Mouse (Mus musculus) neural tube, embryonic 13.5 days (tissue): ENCODE measurements around the gene Ankrd53. TPM values are rescaled to one million over a fixed set of nuclear protein-coding genes. Genes with fewer than 3 reads are reported as not detected.

ENCODE experiments used
- ATAC-seq: fragments of 200-750 bp; cut with Nextera tagmentation; 2 replicates; pipeline ENCODE4 v1.8.0; 2017; ENCODE audit warnings: low read depth, mild to moderate bottlenecking, moderate TSS enrichment, moderate library complexity
- H3K27ac ChIP-seq: fragments of 300-500 bp; sonication (generic); replicated peaks from 2 replicates; pipeline ENCODE4 v1.5.1; 2015; ENCODE audit warnings: moderate library complexity, mild to moderate bottlenecking, inconsistent platforms
- H3K27me3 ChIP-seq: fragments of 300-500 bp; sonication (generic); 2 replicates; pipeline ENCODE4 v1.6.1; 2015; ENCODE audit warnings: mild to moderate bottlenecking, inconsistent platforms
- H3K36me3 ChIP-seq: fragments of 300-500 bp; sonication (generic); 2 replicates; pipeline ENCODE4 v1.6.1; 2015; ENCODE audit warnings: mild to moderate bottlenecking, inconsistent platforms
- H3K4me1 ChIP-seq: fragments of 300-500 bp; sonication (generic); replicated peaks from 2 replicates; pipeline ENCODE4 v1.6.1; 2015; ENCODE audit warnings: inconsistent platforms
- H3K4me2 ChIP-seq: fragments of 300-500 bp; sonication (generic); 2 replicates; pipeline ENCODE4 v1.6.1; 2015; ENCODE audit warnings: inconsistent platforms, mild to moderate bottlenecking, moderate library complexity
- H3K4me3 ChIP-seq: fragments of 300-500 bp; sonication (generic); 2 replicates; pipeline ENCODE4 v1.5.1; 2015; ENCODE audit warnings: mild to moderate bottlenecking, inconsistent platforms
- H3K9ac ChIP-seq: fragments of 300-500 bp; sonication (generic); 2 replicates; pipeline ENCODE4 v1.6.1; 2015; ENCODE audit warnings: moderate library complexity, mild to moderate bottlenecking, inconsistent platforms
- H3K9me3 ChIP-seq: fragments of 300-500 bp; sonication (generic); 2 replicates; pipeline ENCODE4 v1.6.1; 2016; ENCODE audit warnings: inconsistent platforms
- WGBS: fragments of 180-500 bp; shearing (Covaris S2); methylation state at CpG from one replicate; pipeline ENCODE4 v1.1.7; 2015; 5-methylcytosine and 5-hydroxymethylcytosine counted together
- polyA plus RNA-seq: library from polyadenylated mRNA; unstranded; fragments of >200 nt; fragmentation: Nextera tagmentation; extraction: Ambion mirVana; gene quantifications from 2 replicates; pipeline ENCODE4 v1.2.1, GENCODE M21; 2015

Gene Ankrd53
- polyA plus RNA-seq, 1 experiment from 2014 or later, result not detected

GRCm38 (mm10) chr6:83738596-83738995 lies 23.8 kb upstream of the Ankrd53 start:
- no peak for ATAC-seq
- no peak overlapping the region for H3K9ac ChIP-seq
- H3K36me3 ChIP-seq, result no peaks in the 10 kb centered on the region
- no peak overlapping the region for H3K27ac ChIP-seq
- H3K4me2 ChIP-seq, result no peak overlapping the region
- no peaks in the 10 kb centered on the region for H3K4me1 ChIP-seq
- WGBS, result 77% methylated on average over 6 of the region's 6 CpGs
- peaks cover 18% of the 10 kb centered on the region for H3K27me3 ChIP-seq
- no peak overlapping the region for H3K4me3 ChIP-seq
- peaks cover 14% of the 10 kb centered on the region; the same call in 1 of the 2 replicates for H3K9me3 ChIP-seq

- Histone ChIP-seq H3K27ac (no peak within 1 kb of the TSS), H3K4me1 (no peaks in the 10 kb centered on the region), H3K9me3 (0 out of 2 replicates have a peak, but pooled peaks cover 5% of the 10 kb centered on the region), H3K36me3 (no peaks in the 10 kb centered on the region), H3K27me3 (peaks cover 11% of the 10 kb centered on the region; the same call in 1 of the 2 replicates), H3K4me3 (no peak within 1 kb of the TSS), H3K9ac (no peak within 1 kb of the TSS), H3K4me2 (no peak within 1 kb of the TSS)
- 63% methylated on average over 5 of the region's 5 CpGs for WGBS
- ATAC-seq, result no peak
Measured at GRCm38 (mm10) chr6:83742761-83743160, 19.7 kb upstream of the Ankrd53 start, which contains the start of gene Atp6v1b1. Gene Atp6v1b1 (plus strand): TSS chr6:83742990.

GRCm38 (mm10) chr6:83743212-83743611 lies 19.2 kb upstream of the Ankrd53 start:
- H3K27me3 ChIP-seq, result peaks cover 11% of the 10 kb centered on the region; the same call in 1 of the 2 replicates
- no peak for ATAC-seq
- no peak overlapping the region for H3K9ac ChIP-seq
- no peaks in the 10 kb centered on the region for H3K4me1 ChIP-seq
- 65% methylated on average over 5 of the region's 5 CpGs for WGBS
- H3K27ac ChIP-seq, result no peak overlapping the region
- H3K4me3 ChIP-seq, result no peak overlapping the region
- H3K9me3 ChIP-seq, result 0 out of 2 replicates have a peak, but pooled peaks cover 5% of the 10 kb centered on the region
- no peaks in the 10 kb centered on the region for H3K36me3 ChIP-seq
- H3K4me2 ChIP-seq, result no peak overlapping the region

- WGBS, result 72% methylated on average over 5 of the region's 5 CpGs
- H3K4me3 ChIP-seq, result no peak overlapping the region
- H3K4me1 ChIP-seq, result no peaks in the 10 kb centered on the region
- H3K9me3 ChIP-seq, result 0 out of 2 replicates have a peak, but pooled peaks cover 5% of the 10 kb centered on the region
- no peak overlapping the region for H3K9ac ChIP-seq
- H3K36me3 ChIP-seq, result no peaks in the 10 kb centered on the region
- H3K4me2 ChIP-seq, result no peak overlapping the region
- H3K27me3 ChIP-seq, result peaks cover 11% of the 10 kb centered on the region; the same call in 1 of the 2 replicates
- ATAC-seq, result no peak
- no peak overlapping the region for H3K27ac ChIP-seq
Measured at GRCm38 (mm10) chr6:83744126-83744525, 18.3 kb upstream of the Ankrd53 start.

GRCm38 (mm10) chr6:83744557-83744956 lies 17.9 kb upstream of the Ankrd53 start:
- ATAC-seq, result no peak
- peaks cover 11% of the 10 kb centered on the region; the same call in 1 of the 2 replicates for H3K27me3 ChIP-seq

GRCm38 (mm10) chr6:83745466-83745865 lies 17.0 kb upstream of the Ankrd53 start:
- ATAC-seq, result no peak
- H3K27me3 ChIP-seq, result peaks cover 12% of the 10 kb centered on the region; the same call in 1 of the 2 replicates
- no peaks in the 10 kb centered on the region for H3K4me1 ChIP-seq
- no peak overlapping the region for H3K27ac ChIP-seq
- WGBS, result 48% methylated on average over 2 of the region's 2 CpGs
- H3K36me3 ChIP-seq, result no peaks in the 10 kb centered on the region
- H3K9ac ChIP-seq, result no peak overlapping the region
- 0 out of 2 replicates have a peak, but pooled peaks cover 5% of the 10 kb centered on the region for H3K9me3 ChIP-seq
- H3K4me2 ChIP-seq, result no peak overlapping the region
- no peak overlapping the region for H3K4me3 ChIP-seq

More at GRCm38 (mm10) chr6:83744557-83744956, 17.9 kb upstream of the Ankrd53 start:
- Histone ChIP-seq H3K4me2 (no peak overlapping the region), H3K4me1 (no peaks in the 10 kb centered on the region), H3K9me3 (0 out of 2 replicates have a peak, but pooled peaks cover 5% of the 10 kb centered on the region), H3K9ac (no peak overlapping the region), H3K36me3 (no peaks in the 10 kb centered on the region), H3K4me3 (no peak overlapping the region), H3K27ac (no peak overlapping the region)
- WGBS, result 69% methylated on average over 5 of the region's 5 CpGs

GRCm38 (mm10) chr6:83749286-83749685 lies 13.2 kb upstream of the Ankrd53 start:
- Histone ChIP-seq H3K27me3 (peaks cover 35% of the 10 kb centered on the region), H3K9ac (no peak overlapping the region), H3K9me3 (no peaks in the 10 kb centered on the region), H3K4me2 (no peak overlapping the region), H3K4me1 (no peaks in the 10 kb centered on the region), H3K36me3 (no peaks in the 10 kb centered on the region), H3K4me3 (no peak overlapping the region), H3K27ac (no peak overlapping the region)
- ATAC-seq, result no peak
- 58% methylated on average over 3 of the region's 3 CpGs for WGBS

- no peaks in the 10 kb centered on the region for H3K36me3 ChIP-seq
- H3K27ac ChIP-seq, result no peak overlapping the region
- H3K9ac ChIP-seq, result no peak overlapping the region
- no peak for ATAC-seq
- no peak overlapping the region for H3K4me2 ChIP-seq
- H3K9me3 ChIP-seq, result no peaks in the 10 kb centered on the region
- no peak overlapping the region for H3K4me3 ChIP-seq
- H3K27me3 ChIP-seq, result peaks cover 44% of the 10 kb centered on the region
- WGBS, result 8% methylated on average over 11 of the region's 11 CpGs
- H3K4me1 ChIP-seq, result no peaks in the 10 kb centered on the region
Measured at GRCm38 (mm10) chr6:83750171-83750684, 12.2 kb upstream of the Ankrd53 start.

- Histone ChIP-seq H3K9ac (no peak overlapping the region), H3K9me3 (no peaks in the 10 kb centered on the region), H3K4me1 (peaks cover 7% of the 10 kb centered on the region), H3K27ac (no peak overlapping the region), H3K36me3 (no peaks in the 10 kb centered on the region), H3K4me2 (no peak overlapping the region), H3K4me3 (no peak overlapping the region), H3K27me3 (peaks cover 81% of the 10 kb centered on the region)
- 75% methylated on average over 9 of the region's 9 CpGs for WGBS
- ATAC-seq, result no peak
Measured at GRCm38 (mm10) chr6:83756051-83756450, 6.4 kb upstream of the Ankrd53 start.

GRCm38 (mm10) chr6:83762880-83763431 lies 512 bp downstream of the Ankrd53 start:
- peaks cover 7% of the 10 kb centered on the region for H3K36me3 ChIP-seq
- H3K4me3 ChIP-seq, result peak overlapping the region; percentile 23
- no peaks in the 10 kb centered on the region for H3K9me3 ChIP-seq
- peak overlapping the region; percentile 48 for H3K4me2 ChIP-seq
- peaks cover 69% of the 10 kb centered on the region for H3K27me3 ChIP-seq
- 2% methylated on average over 35 of the region's 35 CpGs for WGBS
- H3K27ac ChIP-seq, result no peak overlapping the region
- H3K4me1 ChIP-seq, result peaks cover 16% of the 10 kb centered on the region
- ATAC-seq, result peak; percentile 45
- H3K9ac ChIP-seq, result 0 out of 2 replicates have a peak overlapping the region, but pooled peaks have one; percentile 38

- WGBS, result 94% methylated on average over 3 of the region's 3 CpGs
- peaks cover 35% of the 10 kb centered on the region for H3K27me3 ChIP-seq
Measured at GRCm38 (mm10) chr6:83766982-83767381, 4.5 kb downstream of the Ankrd53 start.

GRCm38 (mm10) chr6:83768485-83768884 lies 6.0 kb downstream of the Ankrd53 start:
- H3K4me1 ChIP-seq, result peaks cover 4% of the 10 kb centered on the region
- 89% methylated on average over 5 of the region's 5 CpGs for WGBS
- H3K9ac ChIP-seq, result no peak overlapping the region
- no peak overlapping the region for H3K4me3 ChIP-seq
- no peaks in the 10 kb centered on the region for H3K9me3 ChIP-seq
- no peak overlapping the region for H3K4me2 ChIP-seq
- ATAC-seq, result no peak
- H3K36me3 ChIP-seq, result peaks cover 54% of the 10 kb centered on the region
- no peak overlapping the region for H3K27ac ChIP-seq
- H3K27me3 ChIP-seq, result peaks cover 20% of the 10 kb centered on the region

More at GRCm38 (mm10) chr6:83766982-83767381, 4.5 kb downstream of the Ankrd53 start:
- ATAC-seq, result no peak
- Histone ChIP-seq H3K4me1 (peaks cover 11% of the 10 kb centered on the region), H3K4me3 (no peak overlapping the region), H3K36me3 (peaks cover 45% of the 10 kb centered on the region), H3K27ac (no peak overlapping the region), H3K9ac (no peak overlapping the region), H3K4me2 (no peak overlapping the region), H3K9me3 (no peaks in the 10 kb centered on the region)
